Mouse (Mus musculus) small intestine, adult 2 months (tissue): Measurements from ENCODE around the gene Olfr635.

ENCODE experiments used
- CTCF ChIP-seq: fragments of 200-500 bp; IDR thresholded peaks from 2 replicates; pipeline ENCODE4 v1.5.1; 2012; ENCODE audit warnings: low read depth, mild to moderate bottlenecking, control low read depth, inconsistent platforms, low read length, moderate library complexity, mixed read lengths; ENCODE audit not compliant: insufficient replicate concordance, insufficient read length; ENCODE audit errors: extremely low read depth
- POLR2A ChIP-seq: fragments of 200-500 bp; IDR thresholded peaks from 2 replicates; pipeline ENCODE4 v1.6.1; 2012; ENCODE audit warnings: low read depth, mild to moderate bottlenecking, control low read depth, inconsistent platforms, low read length, moderate library complexity

- TF ChIP-seq CTCF (no peak), POLR2A (no peak)
Measured at GRCm38 (mm10) chr7:104018953-104019352, 48.0 kb downstream of the Olfr635 start.
